Mouse (Mus musculus) forelimb bud, embryonic 11.5 days (tissue): ENCODE measurements around the gene Lipm.

Source experiments
- DNase-seq: peaks from one replicate; pipeline ENCODE4 v3.0.0-alpha.2; 2012; ENCODE audit warnings: low read depth, low spot score

Lipm gene

GRCm38 (mm10) chr19:34165891-34166290 is 65.2 kb downstream of the Lipm start, which contains the start of gene Ankrd22:
Ankrd22 (minus strand) TSS chr19:34166053.
- DNase-seq, result no peak

GRCm38 (mm10) chr19:34166386-34166785 is 65.7 kb downstream of the Lipm start:
- DNase-seq, result no peak

DNA sequence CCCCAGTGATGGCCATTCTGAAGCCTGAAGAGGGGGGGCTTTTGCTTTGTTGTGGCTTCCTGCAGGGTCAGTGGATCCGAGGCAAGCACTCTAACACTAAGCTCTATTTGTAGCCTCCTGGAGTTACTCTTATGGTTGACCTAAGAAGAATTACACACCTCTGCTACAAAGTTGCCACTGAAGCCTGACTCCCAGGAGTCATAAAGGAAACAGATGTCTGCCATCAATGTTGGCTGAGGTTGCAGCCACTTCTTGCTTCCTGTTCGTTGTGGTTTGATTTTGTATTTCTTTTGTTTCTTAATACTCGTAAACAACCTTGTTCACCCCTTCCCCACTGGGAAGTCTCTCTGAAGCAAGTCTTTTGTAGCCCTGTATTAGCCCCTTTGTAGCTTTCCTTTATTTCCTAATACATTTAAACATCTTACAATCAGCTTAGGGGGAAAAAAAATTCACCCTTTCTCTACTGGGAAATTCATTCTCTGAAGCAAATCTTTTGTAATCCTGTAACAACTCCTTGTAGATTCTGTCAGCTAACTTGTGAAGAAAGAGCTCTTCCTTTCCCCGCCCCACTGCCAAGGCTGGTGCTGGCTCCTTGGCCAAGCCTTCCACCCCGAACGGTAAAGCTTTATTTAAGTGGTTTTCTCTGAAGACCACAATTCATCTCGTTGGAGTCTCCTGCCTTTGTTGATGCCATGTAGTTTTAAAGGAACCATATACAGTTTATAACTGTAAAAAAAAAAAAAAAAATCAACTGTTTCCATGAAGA is 67.3 kb downstream of the Lipm start:
- no peak for DNase-seq

GRCm38 (mm10) chr19:34169121-34169520 is 68.4 kb downstream of the Lipm start:
- DNase-seq, result no peak

DNA sequence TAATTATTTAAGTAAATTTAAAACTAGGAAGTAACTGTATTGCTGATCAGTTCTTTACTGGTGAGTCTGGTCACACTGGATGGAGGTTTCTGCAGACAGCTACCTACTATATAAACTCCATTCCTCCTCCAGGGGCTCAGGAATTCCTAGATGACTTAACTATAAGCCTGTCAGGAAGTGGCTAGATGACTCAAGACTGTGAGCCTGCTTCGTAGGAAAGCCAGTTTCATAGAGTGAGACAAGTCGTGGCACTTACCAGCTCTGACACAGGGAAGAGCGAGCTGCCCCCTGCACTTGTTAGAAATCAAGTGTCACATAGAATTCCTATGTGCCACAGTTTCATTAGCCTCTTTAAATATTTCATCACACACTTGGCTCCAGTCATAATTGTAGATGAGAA is 70.4 kb downstream of the Lipm start:
- DNase-seq, result no peak
